Mouse (Mus musculus): ENCODE measurements around the gene Slc19a3. TPM values are rescaled to one million over a fixed set of nuclear protein-coding genes. Genes with fewer than 3 reads are reported as not detected.

Gene Slc19a3
- polyA plus RNA-seq, 1 experiment from 2014 or later = 1.2 TPM

GRCm38 (mm10) chr1:83059278-83059677 lies 21.0 kb upstream of the Slc19a3 start, which contains the start of gene A030005K14Rik:
TSS of gene A030005K14Rik (minus strand) at chr1:83059378.
- Histone ChIP-seq H3K27me3 (replicated peaks; ENCODE audit: control insufficient read depth, insufficient read depth, low read length) (no peaks in the 10 kb centered on the region), H3K36me3 (ENCODE audit: control insufficient read depth, insufficient read depth) (no peaks in the 10 kb centered on the region), H3K9ac (replicated peaks; ENCODE audit: low read depth, low read length) (no peak within 1 kb of the TSS), H3K27ac (ENCODE audit: low read length) (no peak within 1 kb of the TSS), H3K4me3 (replicated peaks; ENCODE audit: low read length) (no peak within 1 kb of the TSS), H3K4me2 (ENCODE audit: low read length) (no peak within 1 kb of the TSS), H3K4me1 (replicated peaks; ENCODE audit: control insufficient read depth, insufficient read depth, low read length) (no peaks in the 10 kb centered on the region), H3K9me3 (ENCODE audit: control insufficient read depth, low read length) (no peaks in the 10 kb centered on the region)
- WGBS = 88% methylated on average over 9 of the region's 9 CpGs
- no peak for ATAC-seq

- 79% methylated on average over 1 of the region's 1 CpGs for WGBS
- Histone ChIP-seq H3K36me3 (ENCODE audit: control insufficient read depth, insufficient read depth) (no peaks in the 10 kb centered on the region), H3K4me1 (replicated peaks; ENCODE audit: control insufficient read depth, insufficient read depth, low read length) (no peaks in the 10 kb centered on the region), H3K9ac (replicated peaks; ENCODE audit: low read depth, low read length) (no peak overlapping the region), H3K4me3 (replicated peaks; ENCODE audit: low read length) (no peak overlapping the region), H3K9me3 (ENCODE audit: control insufficient read depth, low read length) (no peaks in the 10 kb centered on the region), H3K27me3 (replicated peaks; ENCODE audit: control insufficient read depth, insufficient read depth, low read length) (no peaks in the 10 kb centered on the region), H3K4me2 (ENCODE audit: low read length) (no peak overlapping the region), H3K27ac (ENCODE audit: low read length) (no peak overlapping the region)
- ATAC-seq = no peak
Measured at GRCm38 (mm10) chr1:83058481-83058880, 20.2 kb upstream of the Slc19a3 start.

GRCm38 (mm10) chr1:83044882-83045427 lies 6.7 kb upstream of the Slc19a3 start, which contains the start of gene Gm47969:
TSS of gene Gm47969 (plus strand) at chr1:83044932.
- ATAC-seq = no peak
- WGBS = 86% methylated on average over 5 of the region's 5 CpGs
- H3K9ac ChIP-seq (replicated peaks; ENCODE audit: low read depth, low read length) = no peak within 1 kb of the TSS
- no peak within 1 kb of the TSS for H3K27ac ChIP-seq (ENCODE audit: low read length)
- H3K27me3 ChIP-seq (replicated peaks; ENCODE audit: control insufficient read depth, insufficient read depth, low read length) = no peaks in the 10 kb centered on the region
- H3K36me3 ChIP-seq (ENCODE audit: control insufficient read depth, insufficient read depth) = no peaks in the 10 kb centered on the region
- no peaks in the 10 kb centered on the region for H3K9me3 ChIP-seq (ENCODE audit: control insufficient read depth, low read length)
- no peaks in the 10 kb centered on the region for H3K4me1 ChIP-seq (replicated peaks; ENCODE audit: control insufficient read depth, insufficient read depth, low read length)
- H3K4me3 ChIP-seq (replicated peaks; ENCODE audit: low read length) = no peak within 1 kb of the TSS
- H3K4me2 ChIP-seq (ENCODE audit: low read length) = no peak within 1 kb of the TSS

GRCm38 (mm10) chr1:83042380-83042779 lies 4.1 kb upstream of the Slc19a3 start, which contains the start of gene Krtap28-10:
TSS of gene Krtap28-10 (minus strand) at chr1:83042480.
- Histone ChIP-seq H3K4me3 (replicated peaks; ENCODE audit: low read length) (no peak within 1 kb of the TSS), H3K27me3 (replicated peaks; ENCODE audit: control insufficient read depth, insufficient read depth, low read length) (no peaks in the 10 kb centered on the region), H3K27ac (ENCODE audit: low read length) (no peak within 1 kb of the TSS), H3K9me3 (ENCODE audit: control insufficient read depth, low read length) (no peaks in the 10 kb centered on the region), H3K4me1 (replicated peaks; ENCODE audit: control insufficient read depth, insufficient read depth, low read length) (peaks cover 8% of the 10 kb centered on the region; the same call in 1 of the 2 replicates), H3K36me3 (ENCODE audit: control insufficient read depth, insufficient read depth) (no peaks in the 10 kb centered on the region), H3K4me2 (ENCODE audit: low read length) (no peak within 1 kb of the TSS), H3K9ac (replicated peaks; ENCODE audit: low read depth, low read length) (no peak within 1 kb of the TSS)
- 98% methylated on average over 2 of the region's 2 CpGs for WGBS
- no peak for ATAC-seq

GRCm38 (mm10) chr1:83039080-83039479 lies 832 bp upstream of the Slc19a3 start:
- no peak overlapping the region for H3K4me2 ChIP-seq (ENCODE audit: low read length)
- H3K9me3 ChIP-seq (ENCODE audit: control insufficient read depth, low read length) = no peaks in the 10 kb centered on the region
- no peak overlapping the region for H3K9ac ChIP-seq (replicated peaks; ENCODE audit: low read depth, low read length)
- H3K4me3 ChIP-seq (replicated peaks; ENCODE audit: low read length) = no peak overlapping the region
- H3K27me3 ChIP-seq (replicated peaks; ENCODE audit: control insufficient read depth, insufficient read depth, low read length) = no peaks in the 10 kb centered on the region
- H3K27ac ChIP-seq (ENCODE audit: low read length) = no peak overlapping the region
- ATAC-seq = no peak
- peaks cover 8% of the 10 kb centered on the region; the same call in 1 of the 2 replicates for H3K4me1 ChIP-seq (replicated peaks; ENCODE audit: control insufficient read depth, insufficient read depth, low read length)
- WGBS = 83% methylated on average over 4 of the region's 4 CpGs
- no peaks in the 10 kb centered on the region for H3K36me3 ChIP-seq (ENCODE audit: control insufficient read depth, insufficient read depth)

- Histone ChIP-seq H3K27ac (ENCODE audit: low read length) (no peak overlapping the region), H3K36me3 (ENCODE audit: control insufficient read depth, insufficient read depth) (no peaks in the 10 kb centered on the region), H3K4me2 (ENCODE audit: low read length) (no peak overlapping the region), H3K4me1 (replicated peaks; ENCODE audit: control insufficient read depth, insufficient read depth, low read length) (peaks cover 8% of the 10 kb centered on the region; the same call in 1 of the 2 replicates), H3K27me3 (replicated peaks; ENCODE audit: control insufficient read depth, insufficient read depth, low read length) (no peaks in the 10 kb centered on the region), H3K9me3 (ENCODE audit: control insufficient read depth, low read length) (no peaks in the 10 kb centered on the region), H3K4me3 (replicated peaks; ENCODE audit: low read length) (no peak overlapping the region), H3K9ac (replicated peaks; ENCODE audit: low read depth, low read length) (no peak overlapping the region)
- ATAC-seq = no peak
- WGBS = 65% methylated on average over 11 of the region's 11 CpGs
Measured at GRCm38 (mm10) chr1:83036892-83037667, 1.2 kb downstream of the Slc19a3 start.

GRCm38 (mm10) chr1:83034509-83034908 lies 3.7 kb downstream of the Slc19a3 start:
- Histone ChIP-seq H3K27me3 (replicated peaks; ENCODE audit: control insufficient read depth, insufficient read depth, low read length) (no peaks in the 10 kb centered on the region), H3K4me3 (replicated peaks; ENCODE audit: low read length) (no peak overlapping the region), H3K9me3 (ENCODE audit: control insufficient read depth, low read length) (no peaks in the 10 kb centered on the region), H3K36me3 (ENCODE audit: control insufficient read depth, insufficient read depth) (no peaks in the 10 kb centered on the region), H3K4me2 (ENCODE audit: low read length) (no peak overlapping the region), H3K9ac (replicated peaks; ENCODE audit: low read depth, low read length) (no peak overlapping the region), H3K27ac (ENCODE audit: low read length) (no peak overlapping the region), H3K4me1 (replicated peaks; ENCODE audit: control insufficient read depth, insufficient read depth, low read length) (peaks cover 8% of the 10 kb centered on the region; the same call in 1 of the 2 replicates)
- ATAC-seq = no peak
- WGBS = 70% methylated on average over 5 of the region's 5 CpGs

- 90% methylated on average over 6 of the region's 6 CpGs for WGBS
- Histone ChIP-seq H3K27ac (ENCODE audit: low read length) (no peak overlapping the region), H3K9ac (replicated peaks; ENCODE audit: low read depth, low read length) (no peak overlapping the region), H3K4me2 (ENCODE audit: low read length) (no peak overlapping the region), H3K4me3 (replicated peaks; ENCODE audit: low read length) (no peak overlapping the region), H3K9me3 (ENCODE audit: control insufficient read depth, low read length) (no peaks in the 10 kb centered on the region), H3K4me1 (replicated peaks; ENCODE audit: control insufficient read depth, insufficient read depth, low read length) (no peaks in the 10 kb centered on the region), H3K36me3 (ENCODE audit: control insufficient read depth, insufficient read depth) (no peaks in the 10 kb centered on the region), H3K27me3 (replicated peaks; ENCODE audit: control insufficient read depth, insufficient read depth, low read length) (no peaks in the 10 kb centered on the region)
- no peak for ATAC-seq
Measured at GRCm38 (mm10) chr1:83032508-83032907, 5.7 kb downstream of the Slc19a3 start.

GRCm38 (mm10) chr1:83031950-83032349 lies 6.3 kb downstream of the Slc19a3 start:
- Histone ChIP-seq H3K36me3 (ENCODE audit: control insufficient read depth, insufficient read depth) (no peaks in the 10 kb centered on the region), H3K27me3 (replicated peaks; ENCODE audit: control insufficient read depth, insufficient read depth, low read length) (no peaks in the 10 kb centered on the region), H3K27ac (ENCODE audit: low read length) (no peak overlapping the region), H3K4me3 (replicated peaks; ENCODE audit: low read length) (no peak overlapping the region), H3K4me2 (ENCODE audit: low read length) (no peak overlapping the region), H3K9ac (replicated peaks; ENCODE audit: low read depth, low read length) (no peak overlapping the region), H3K9me3 (ENCODE audit: control insufficient read depth, low read length) (no peaks in the 10 kb centered on the region), H3K4me1 (replicated peaks; ENCODE audit: control insufficient read depth, insufficient read depth, low read length) (no peaks in the 10 kb centered on the region)
- 47% methylated on average over 1 of the region's 1 CpGs for WGBS
- no peak for ATAC-seq

All from forebrain, embryonic 16.5 days (tissue).